Mouse (Mus musculus): ENCODE results near the gene Grid2.

Grid2 gene

GRCm38 (mm10) chr6:63609570-63609969 lies 353.9 kb downstream of the Grid2 start:
- peak; percentile 38; the same call in 1 of the 2 replicates for ATAC-seq (ENCODE audit: low TSS enrichment)

DNA sequence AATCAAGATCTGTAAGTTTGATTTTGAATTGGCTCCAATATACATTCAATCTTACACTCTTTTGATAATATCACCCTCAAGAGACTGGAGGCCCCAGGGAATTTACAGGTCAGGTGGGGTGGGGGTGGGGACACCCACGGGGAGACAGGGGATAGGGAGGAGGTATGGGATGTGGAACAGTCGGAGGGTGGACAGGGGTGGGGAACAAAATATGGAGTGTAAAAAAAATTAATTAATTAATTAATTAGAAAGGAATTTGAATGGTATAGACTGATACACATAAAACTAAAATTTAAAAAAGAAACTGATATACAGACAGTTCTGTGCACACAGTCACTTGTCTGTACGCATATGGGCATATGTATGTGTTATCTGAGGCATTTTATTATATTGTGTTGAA lies 380.3 kb downstream of the Grid2 start:
- ATAC-seq (ENCODE audit: low TSS enrichment): no peak

DNA sequence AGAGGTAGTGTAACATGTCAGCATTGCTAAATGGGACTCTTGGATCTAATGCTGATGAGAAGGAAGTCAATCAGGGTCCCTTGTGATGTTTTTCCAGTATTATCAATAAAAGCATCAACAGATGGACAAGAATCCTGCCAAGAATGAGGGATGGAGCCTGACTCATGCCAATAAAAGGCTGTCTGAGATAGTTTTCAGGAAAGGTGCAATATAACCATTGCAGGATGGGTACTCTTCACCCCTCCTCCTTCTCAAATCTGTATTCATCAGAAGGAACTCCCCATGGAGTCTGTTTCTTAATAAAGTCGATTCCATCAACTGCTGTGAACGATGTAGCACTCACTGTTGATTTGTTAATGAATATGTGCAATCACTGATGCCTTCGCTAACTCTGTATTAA lies 403.7 kb downstream of the Grid2 start:
- ATAC-seq (ENCODE audit: low TSS enrichment): no peak

GRCm38 (mm10) chr6:63685689-63686088 lies 430.0 kb downstream of the Grid2 start:
- ATAC-seq (ENCODE audit: low TSS enrichment): peak; percentile 96

DNA sequence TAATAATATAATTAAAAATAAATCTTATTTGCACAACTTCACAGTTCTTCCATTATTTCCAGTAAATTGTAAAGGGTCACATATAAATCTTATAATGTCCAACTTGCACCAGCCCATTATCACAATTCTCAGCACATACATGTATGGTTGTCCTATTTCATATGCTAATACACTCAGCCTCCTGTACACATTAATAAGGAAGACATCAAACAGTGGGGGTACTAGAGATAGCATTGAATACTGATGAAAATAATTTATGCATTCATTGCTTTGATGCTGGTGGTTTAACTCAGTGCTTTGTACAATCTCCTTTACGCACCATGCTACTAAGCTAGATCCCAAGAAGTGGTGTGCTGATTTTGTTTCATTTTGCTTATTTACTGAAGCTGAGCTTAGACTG lies 446.0 kb downstream of the Grid2 start:
- no peak for ATAC-seq (ENCODE audit: low TSS enrichment)

DNA sequence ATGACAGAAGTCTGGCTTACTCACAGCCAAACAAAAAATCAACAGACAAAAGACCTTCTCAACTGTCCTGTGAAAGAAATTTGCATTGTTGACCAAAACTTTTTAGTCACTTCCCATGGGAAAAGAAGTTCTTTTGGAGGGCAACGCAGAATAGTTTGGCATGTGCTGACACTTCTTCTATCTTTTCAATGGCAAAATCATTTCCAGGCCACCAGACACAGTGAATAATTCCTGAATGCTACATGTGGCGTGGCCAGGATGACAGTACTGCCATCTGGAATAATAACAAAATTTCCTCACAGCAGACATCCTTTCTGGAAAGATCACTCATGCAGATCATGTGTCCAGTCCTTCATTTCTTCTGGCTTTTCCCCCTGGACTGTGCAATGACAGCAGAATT lies 478.1 kb downstream of the Grid2 start:
- no peak for ATAC-seq (ENCODE audit: low TSS enrichment)

GRCm38 (mm10) chr6:63762535-63762934 lies 506.9 kb downstream of the Grid2 start:
- ATAC-seq (ENCODE audit: low TSS enrichment): peak; percentile 91

DNA sequence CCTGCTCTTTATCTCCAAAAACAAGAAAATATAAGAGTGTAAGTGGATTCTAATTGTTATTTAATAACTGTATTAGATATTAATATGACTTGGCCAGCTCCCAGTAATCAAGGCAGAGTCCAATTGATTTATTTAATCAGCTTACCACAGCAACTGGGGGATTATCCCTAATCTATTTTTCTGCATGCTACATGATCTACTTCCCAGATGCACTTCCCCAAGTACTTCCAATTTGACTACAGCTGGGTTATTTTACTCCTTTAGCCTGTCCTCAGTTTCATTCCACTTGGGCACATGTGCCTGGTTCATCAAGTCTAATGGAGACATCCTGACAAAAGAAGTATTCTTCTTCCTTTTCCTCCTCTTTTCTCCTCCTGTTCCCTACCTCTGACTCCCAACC lies 539.0 kb downstream of the Grid2 start:
- ATAC-seq (ENCODE audit: low TSS enrichment): no peak

GRCm38 (mm10) chr6:63820236-63820635 lies 564.6 kb downstream of the Grid2 start:
- no peak for ATAC-seq (ENCODE audit: low TSS enrichment)

DNA sequence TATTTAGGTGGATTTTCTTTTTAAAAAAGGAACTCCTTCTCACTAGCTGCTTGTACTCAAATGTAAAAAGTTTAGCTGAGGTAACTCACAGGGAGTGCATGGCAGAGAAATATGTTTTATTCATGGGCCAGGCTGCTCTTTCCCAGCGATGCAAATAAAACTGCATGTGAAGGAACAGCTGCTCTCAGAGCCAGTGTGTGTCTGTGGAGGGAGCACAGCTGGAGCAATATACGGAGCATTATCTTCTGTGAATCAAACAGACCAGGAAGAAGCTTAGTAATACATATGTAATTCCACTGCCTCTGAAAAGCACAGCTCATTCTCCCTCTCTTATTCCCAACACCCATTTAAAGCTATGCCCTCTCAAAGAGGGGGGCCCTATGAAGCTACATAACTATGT lies 607.0 kb downstream of the Grid2 start:
- peak; percentile 98 for ATAC-seq (ENCODE audit: low TSS enrichment)

DNA sequence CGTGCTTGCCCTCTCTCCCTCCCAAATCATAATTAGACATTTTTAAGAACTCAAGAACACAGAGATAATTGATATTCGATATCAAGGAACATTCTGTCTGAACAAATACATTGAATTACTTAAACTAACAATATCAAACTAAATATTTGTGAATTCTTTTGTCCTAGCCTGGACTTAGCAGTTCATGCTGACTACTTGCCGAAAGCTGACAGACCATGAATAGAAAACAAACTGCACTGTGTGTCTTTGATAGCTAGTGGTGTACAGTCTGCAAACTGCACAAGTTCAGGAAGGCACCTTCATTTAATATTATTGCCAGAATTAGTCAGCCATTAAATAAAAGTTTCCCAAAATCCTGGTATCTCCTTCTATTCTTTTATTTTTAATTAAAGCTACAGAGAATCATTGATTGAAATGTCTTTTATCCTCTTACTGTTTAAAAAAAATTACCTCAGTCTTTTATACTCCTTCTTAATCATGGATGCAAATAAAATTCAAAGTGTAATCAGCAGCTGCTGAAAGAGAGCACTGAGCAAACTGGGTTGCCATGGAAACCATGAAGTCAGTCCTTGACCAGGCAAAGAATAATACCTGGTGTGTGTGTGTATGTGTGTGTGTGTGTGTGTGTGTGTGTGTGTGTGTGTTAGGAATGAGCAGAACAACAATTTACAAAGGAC lies 621.5 kb downstream of the Grid2 start:
- ATAC-seq (ENCODE audit: low TSS enrichment): no peak

GRCm38 (mm10) chr6:63877765-63878345 lies 622.2 kb downstream of the Grid2 start:
- ATAC-seq (ENCODE audit: low TSS enrichment): no peak

DNA sequence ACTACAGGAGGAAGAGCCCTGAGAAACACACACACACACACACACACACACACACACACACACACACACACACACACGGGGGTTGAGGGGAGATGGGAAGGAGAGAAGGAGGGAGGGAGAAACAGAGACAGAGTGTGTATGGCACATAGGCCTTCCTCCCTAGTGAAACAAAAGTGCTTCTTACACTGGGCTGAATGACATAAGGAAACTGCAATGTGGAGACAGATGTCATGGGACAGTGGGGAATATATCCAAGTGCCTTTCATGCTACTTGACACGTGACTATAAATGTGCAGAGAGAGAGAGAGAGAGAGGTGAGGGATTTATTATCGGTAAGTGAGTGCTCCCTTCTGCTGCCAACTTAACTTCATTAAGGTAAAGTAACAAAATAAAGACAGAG lies 639.0 kb downstream of the Grid2 start:
- ATAC-seq (ENCODE audit: low TSS enrichment): no peak

DNA sequence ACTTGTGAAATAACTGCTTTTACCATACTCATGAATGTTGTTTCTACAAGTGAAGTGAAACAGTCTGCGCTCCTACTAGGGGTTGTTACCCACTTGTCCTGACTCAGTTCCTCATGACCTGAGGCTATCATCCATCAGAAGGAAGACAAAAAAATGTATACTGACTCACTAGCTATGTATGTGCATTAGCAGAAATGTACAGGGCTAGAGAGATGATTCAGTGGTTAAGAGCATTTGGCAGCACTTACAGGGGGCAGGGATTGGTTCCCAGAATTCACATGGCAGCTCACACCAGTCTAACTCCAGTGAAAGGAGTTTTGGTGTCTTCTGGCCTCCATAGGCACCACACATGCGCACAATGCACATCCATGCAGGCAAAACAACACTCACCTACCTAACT lies 642.5 kb downstream of the Grid2 start:
- ATAC-seq (ENCODE audit: low TSS enrichment): no peak

DNA sequence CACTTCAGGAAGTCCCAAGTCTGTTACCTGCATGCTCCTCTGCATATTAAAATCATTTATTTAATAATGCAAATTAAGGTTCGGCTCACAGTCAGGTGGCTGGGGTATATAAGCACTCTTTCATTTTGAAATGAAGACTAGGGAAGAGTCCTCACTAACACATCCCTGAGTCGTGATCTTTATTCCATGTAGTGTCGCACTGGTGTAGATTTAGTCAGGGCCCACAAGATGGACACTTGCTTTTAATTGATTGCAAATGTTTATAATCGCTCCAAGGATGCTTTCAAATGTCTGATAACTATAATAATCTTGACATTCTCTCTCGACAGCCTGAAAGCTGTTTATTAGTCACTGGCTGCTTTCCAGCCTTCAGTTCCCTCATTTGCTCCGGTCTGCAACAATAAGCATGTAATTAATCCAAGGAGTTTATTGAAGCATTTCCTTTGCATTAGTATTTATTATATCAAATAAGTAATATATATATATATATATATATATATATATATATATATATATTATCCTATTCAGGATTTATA lies 661.4 kb downstream of the Grid2 start:
- ATAC-seq (ENCODE audit: low TSS enrichment): no peak

DNA sequence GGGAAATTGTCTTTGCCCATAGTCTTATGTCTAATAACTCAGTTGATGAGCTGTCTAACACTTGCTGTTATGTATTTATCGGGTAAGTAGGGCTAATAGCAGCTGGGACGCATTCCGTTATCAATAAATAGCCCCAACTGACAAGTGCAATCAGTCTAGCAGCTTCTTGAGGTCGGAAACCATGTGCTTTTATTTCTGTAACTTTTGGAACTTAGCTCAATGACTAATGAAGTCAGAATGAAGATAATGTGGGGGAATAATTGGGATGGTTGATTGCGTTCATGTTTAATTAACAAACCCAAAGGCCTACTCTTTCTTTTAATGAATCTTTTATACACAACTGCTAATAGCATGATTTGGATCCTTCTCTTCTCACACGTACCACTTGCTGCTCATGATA lies 666.3 kb downstream of the Grid2 start:
- no peak for ATAC-seq (ENCODE audit: low TSS enrichment)

DNA sequence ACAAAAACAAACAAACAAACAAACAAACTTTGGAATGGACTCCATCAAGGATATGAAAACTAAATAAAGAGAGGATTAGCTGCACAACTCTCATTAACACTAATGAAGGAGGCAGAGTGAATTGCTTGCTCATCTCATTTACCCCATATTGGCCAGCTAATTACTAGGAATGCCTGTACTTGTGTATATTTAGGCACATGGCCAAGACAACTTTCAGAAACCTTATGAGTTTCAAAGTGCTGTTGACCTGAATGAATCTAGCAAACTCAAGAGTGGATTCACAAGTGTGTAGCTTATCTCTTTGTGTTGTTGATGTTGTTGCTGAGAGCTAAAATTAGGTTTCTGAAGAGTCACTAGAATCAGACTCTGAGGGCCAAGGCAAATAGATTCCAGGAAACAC lies 675.5 kb downstream of the Grid2 start:
- no peak for ATAC-seq (ENCODE audit: low TSS enrichment)

DNA sequence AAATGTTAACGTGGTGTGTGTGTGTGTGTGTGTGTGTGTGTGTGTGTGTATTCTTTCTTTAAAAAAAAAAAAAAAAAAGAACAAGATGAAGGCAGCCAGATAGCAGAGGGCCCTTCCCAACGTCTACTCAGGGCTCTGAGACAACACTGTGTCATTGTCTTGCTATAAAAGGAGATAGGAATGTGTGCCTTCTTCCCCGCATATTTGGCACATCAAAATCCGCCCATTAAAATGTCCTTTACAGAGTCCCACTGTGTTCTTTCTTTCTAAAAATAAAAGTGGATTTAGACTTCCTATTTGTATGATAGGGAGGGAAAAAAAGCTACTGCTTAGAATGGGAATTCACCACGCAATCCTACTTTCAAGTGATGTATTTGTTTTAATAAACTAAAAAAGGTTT lies 691.0 kb downstream of the Grid2 start:
- ATAC-seq (ENCODE audit: low TSS enrichment): peak; percentile 85

GRCm38 (mm10) chr6:63963789-63964188 lies 708.1 kb downstream of the Grid2 start:
- ATAC-seq (ENCODE audit: low TSS enrichment): no peak

- no peak for ATAC-seq (ENCODE audit: low TSS enrichment)
Observed at GRCm38 (mm10) chr6:63964269-63964668, 708.6 kb downstream of the Grid2 start.

DNA sequence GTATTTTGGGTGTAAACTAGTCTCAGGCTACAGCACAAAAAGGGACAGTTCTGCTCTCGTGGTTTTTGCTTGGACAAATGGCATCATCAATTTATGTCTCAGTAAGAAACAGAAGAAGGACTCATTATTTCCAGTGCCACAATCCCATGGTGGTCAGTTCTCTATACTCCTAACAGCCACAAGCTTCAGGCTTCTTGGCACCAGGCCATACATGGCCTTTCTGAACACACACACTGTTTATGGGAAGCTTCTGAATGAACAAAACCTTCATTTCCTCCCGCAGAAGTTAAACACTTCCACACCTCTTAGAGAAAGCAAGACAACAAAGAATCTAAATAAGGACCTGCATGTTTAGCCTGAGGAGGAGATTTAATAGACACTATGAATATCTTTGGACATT lies 709.1 kb downstream of the Grid2 start:
- ATAC-seq (ENCODE audit: low TSS enrichment): no peak

- no peak for ATAC-seq (ENCODE audit: low TSS enrichment)
Observed at GRCm38 (mm10) chr6:64046084-64046483, 790.4 kb downstream of the Grid2 start.

DNA sequence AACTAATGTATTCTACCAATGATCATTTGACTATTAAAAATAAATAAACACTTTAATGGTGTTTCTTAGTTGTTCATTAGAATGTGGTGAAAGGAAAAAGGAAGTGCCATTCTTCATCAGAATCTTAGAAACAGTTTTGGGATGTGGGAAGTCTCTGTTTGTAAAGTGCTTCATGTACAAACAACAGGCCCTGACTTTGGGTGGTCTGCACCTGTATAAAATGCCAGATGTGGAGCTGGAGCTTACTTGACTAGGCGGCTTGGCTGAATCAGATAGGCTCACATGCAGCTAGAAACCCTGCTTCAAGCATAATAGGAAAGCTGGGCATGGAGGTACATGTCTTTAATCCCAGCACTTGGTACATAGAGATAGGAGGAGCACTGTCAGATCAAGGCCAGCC lies 791.1 kb downstream of the Grid2 start:
- ATAC-seq (ENCODE audit: low TSS enrichment): no peak

GRCm38 (mm10) chr6:64047950-64048349 lies 792.3 kb downstream of the Grid2 start:
- ATAC-seq (ENCODE audit: low TSS enrichment): no peak
